Mouse (Mus musculus) spleen, adult 2 months (tissue): Measurements from ENCODE around the gene Rxfp2.

Source experiments
- CTCF ChIP-seq: fragments of 200-500 bp; IDR thresholded peaks from 2 replicates; pipeline ENCODE4 v1.5.1; 2011; ENCODE audit warnings: mild to moderate bottlenecking, inconsistent platforms; ENCODE audit not compliant: insufficient read depth, insufficient read length, insufficient replicate concordance; ENCODE audit errors: extremely low read depth
- POLR2A ChIP-seq: fragments of 200-500 bp; IDR thresholded peaks from 2 replicates; pipeline ENCODE4 v1.6.1; 2011; ENCODE audit warnings: low read depth, low read length, inconsistent platforms

DNA sequence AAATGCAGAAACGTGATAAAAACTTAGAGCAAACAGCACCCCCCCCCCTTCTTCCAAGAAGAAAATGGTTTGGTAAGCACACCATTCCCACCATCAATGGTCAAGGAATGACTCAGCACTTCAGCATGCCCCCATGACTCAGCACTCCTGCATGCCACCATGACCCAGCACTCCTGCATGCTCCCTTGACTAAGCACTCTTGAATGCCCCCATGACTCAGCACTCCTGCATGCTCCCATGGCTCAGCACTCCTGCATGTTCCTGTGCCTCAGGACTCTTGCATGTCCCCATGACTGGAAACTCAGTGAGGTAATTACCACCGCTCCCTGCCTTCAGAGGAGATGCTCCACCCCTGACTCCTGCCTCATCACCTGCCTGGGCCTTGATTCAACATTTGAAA, 41.4 kb upstream of the Rxfp2 start:
- no peak for TF ChIP-seq CTCF
- TF ChIP-seq POLR2A: no peak
